Mouse (Mus musculus): ENCODE data around the gene Arhgap21. TPM values are rescaled to one million over a fixed set of nuclear protein-coding genes. Genes with fewer than 3 reads are reported as not detected.
A peak's percentile ranks its signal among the peaks of the same experiment; 100 is the strongest.

Arhgap21 gene
- total and polyA plus RNA-seq, 2 experiments from 2014 or later, result 10.1 to 66.7 TPM

DNA sequence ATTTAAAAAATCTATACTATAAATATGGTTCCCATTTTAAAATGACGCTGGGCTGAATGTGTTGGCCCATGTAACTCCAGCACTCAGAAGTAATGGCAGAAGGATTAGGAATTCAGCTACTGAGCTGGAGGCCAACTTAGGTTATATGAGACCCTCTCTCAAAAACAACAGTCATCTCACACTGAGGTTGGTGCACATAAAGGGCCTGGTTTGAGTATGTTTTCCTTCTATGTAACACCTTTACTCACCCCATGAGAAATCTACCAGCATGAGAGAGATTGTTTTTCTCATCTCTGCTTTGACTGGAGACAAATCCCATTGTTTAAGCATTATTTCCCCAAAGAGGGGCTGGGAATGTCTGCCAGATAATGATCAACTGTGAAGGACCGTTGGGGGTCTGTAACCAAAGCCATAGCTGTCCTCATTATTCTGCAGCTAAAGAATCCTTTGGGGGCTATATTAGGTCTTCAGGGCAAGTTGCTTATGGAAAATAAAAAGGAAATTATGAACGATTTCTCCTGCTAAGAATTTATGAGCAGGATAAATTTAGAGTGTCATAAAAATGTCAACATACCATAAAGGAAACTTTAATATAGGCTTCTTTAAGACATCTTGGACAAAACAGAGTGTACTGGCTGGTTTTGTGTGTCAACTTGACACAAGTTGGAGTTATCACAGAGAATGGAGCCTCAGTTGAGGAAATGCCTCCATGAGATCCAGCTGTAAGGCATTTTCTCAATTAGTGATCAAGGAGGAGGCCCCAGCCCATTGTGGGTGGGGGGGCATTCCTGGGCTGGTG, 136.9 kb downstream of the Arhgap21 start:
- no peaks in the 10 kb centered on the region for H3K4me1 ChIP-seq (ENCODE audit: control insufficient read depth, insufficient read depth)
- H3K27me3 ChIP-seq (ENCODE audit: control insufficient read depth, insufficient read depth, low read length), result no peaks in the 10 kb centered on the region
- no peak overlapping the region for H3K4me3 ChIP-seq (ENCODE audit: low read depth, low read length)
- no peak overlapping the region for H3K9ac ChIP-seq (replicated peaks; ENCODE audit: low read depth, low read length)
- ATAC-seq (ENCODE audit: insufficient read depth, low read depth) (no peak), DNase-seq (ENCODE audit: low spot score) (no peak)
- no peaks in the 10 kb centered on the region for H3K36me3 ChIP-seq (replicated peaks; ENCODE audit: control insufficient read depth, insufficient read depth, low read length)
- 74% methylated on average over 3 of the region's 3 CpGs for WGBS
- no peaks in the 10 kb centered on the region for H3K9me3 ChIP-seq (replicated peaks; ENCODE audit: control insufficient read depth, low read length)
- no peak overlapping the region for H3K27ac ChIP-seq (ENCODE audit: low read depth)
- H3K4me2 ChIP-seq (ENCODE audit: low read depth, low read length), result no peak overlapping the region
- TF ChIP-seq CTCF (IDR thresholded peaks at IDR 0.05; ENCODE audit: low read depth) (no peak), EP300 (IDR thresholded peaks at IDR 0.05; ENCODE audit: low read depth) (no peak)

DNA sequence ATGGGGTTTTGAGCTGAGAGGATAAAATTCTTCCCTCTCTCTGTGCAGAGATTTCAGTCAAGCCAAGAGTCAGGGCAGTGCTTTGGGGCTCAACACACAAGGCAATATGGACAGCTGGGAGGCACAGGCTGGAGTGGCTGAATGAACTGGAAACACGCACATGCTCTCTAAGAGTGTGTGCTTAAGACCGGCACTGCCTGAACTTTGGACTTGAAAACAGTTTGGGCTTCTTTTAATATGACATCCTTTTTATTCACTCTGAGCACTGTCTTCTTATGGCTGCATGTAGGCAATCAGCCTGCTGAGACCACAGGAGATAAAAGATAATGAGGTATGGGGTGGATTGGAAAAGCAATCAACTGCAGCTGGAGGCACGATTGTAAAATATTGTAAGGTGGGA, 137.8 kb downstream of the Arhgap21 start:
- H3K36me3 ChIP-seq (replicated peaks; ENCODE audit: control insufficient read depth, insufficient read depth, low read length), result no peaks in the 10 kb centered on the region
- ATAC-seq (ENCODE audit: insufficient read depth, low read depth) (no peak), DNase-seq (ENCODE audit: low spot score) (no peak)
- no peak overlapping the region for H3K27ac ChIP-seq (ENCODE audit: low read depth)
- no peaks in the 10 kb centered on the region for H3K27me3 ChIP-seq (ENCODE audit: control insufficient read depth, insufficient read depth, low read length)
- no peak overlapping the region for H3K4me3 ChIP-seq (ENCODE audit: low read depth, low read length)
- no peak overlapping the region for H3K4me2 ChIP-seq (ENCODE audit: low read depth, low read length)
- no peaks in the 10 kb centered on the region for H3K9me3 ChIP-seq (replicated peaks; ENCODE audit: control insufficient read depth, low read length)
- WGBS, result 76% methylated on average over 3 of the region's 3 CpGs
- H3K4me1 ChIP-seq (ENCODE audit: control insufficient read depth, insufficient read depth), result no peaks in the 10 kb centered on the region
- TF ChIP-seq CTCF (IDR thresholded peaks at IDR 0.05; ENCODE audit: low read depth), result no peak
- no peak for TF ChIP-seq EP300 (IDR thresholded peaks at IDR 0.05; ENCODE audit: low read depth)
- no peak overlapping the region for H3K9ac ChIP-seq (replicated peaks; ENCODE audit: low read depth, low read length)

GRCm38 (mm10) chr2:20826258-20826657, 142.4 kb downstream of the Arhgap21 start:
- no peak for DNase-seq (ENCODE audit: low spot score)
- no peak overlapping the region for H3K27ac ChIP-seq (ENCODE audit: low read depth)
- no peak for ATAC-seq (ENCODE audit: insufficient read depth, low read depth)
- TF ChIP-seq CTCF (IDR thresholded peaks at IDR 0.05; ENCODE audit: low read depth) (peak; percentile 33; the same call in 1 of the 2 replicates), EP300 (IDR thresholded peaks at IDR 0.05; ENCODE audit: low read depth) (no peak)
- H3K4me3 ChIP-seq (ENCODE audit: low read depth, low read length), result no peak overlapping the region
- no peaks in the 10 kb centered on the region for H3K4me1 ChIP-seq (ENCODE audit: control insufficient read depth, insufficient read depth)
- no peak overlapping the region for H3K4me2 ChIP-seq (ENCODE audit: low read depth, low read length)
- no peaks in the 10 kb centered on the region for H3K9me3 ChIP-seq (replicated peaks; ENCODE audit: control insufficient read depth, low read length)
- H3K9ac ChIP-seq (replicated peaks; ENCODE audit: low read depth, low read length), result no peak overlapping the region
- no peaks in the 10 kb centered on the region for H3K36me3 ChIP-seq (replicated peaks; ENCODE audit: control insufficient read depth, insufficient read depth, low read length)
- no peaks in the 10 kb centered on the region for H3K27me3 ChIP-seq (ENCODE audit: control insufficient read depth, insufficient read depth, low read length)

- no peak for ATAC-seq (ENCODE audit: insufficient read depth, low read depth)
- Histone ChIP-seq H3K36me3 (replicated peaks; ENCODE audit: control insufficient read depth, insufficient read depth, low read length) (no peaks in the 10 kb centered on the region), H3K27me3 (ENCODE audit: control insufficient read depth, insufficient read depth, low read length) (no peaks in the 10 kb centered on the region), H3K4me2 (ENCODE audit: low read depth, low read length) (no peak overlapping the region), H3K9me3 (replicated peaks; ENCODE audit: control insufficient read depth, low read length) (no peaks in the 10 kb centered on the region), H3K4me3 (ENCODE audit: low read depth, low read length) (no peak overlapping the region), H3K27ac (ENCODE audit: low read depth) (no peak overlapping the region), H3K9ac (replicated peaks; ENCODE audit: low read depth, low read length) (no peak overlapping the region), H3K4me1 (ENCODE audit: control insufficient read depth, insufficient read depth) (no peaks in the 10 kb centered on the region)
- WGBS, result 76% methylated on average over 7 of the region's 7 CpGs
- DNase-seq (ENCODE audit: low spot score), result no peak
- no peak for TF ChIP-seq EP300 (IDR thresholded peaks at IDR 0.05; ENCODE audit: low read depth)
- TF ChIP-seq CTCF (IDR thresholded peaks at IDR 0.05; ENCODE audit: low read depth), result no peak
Observed at GRCm38 (mm10) chr2:20818226-20818625, 150.5 kb downstream of the Arhgap21 start.

DNA sequence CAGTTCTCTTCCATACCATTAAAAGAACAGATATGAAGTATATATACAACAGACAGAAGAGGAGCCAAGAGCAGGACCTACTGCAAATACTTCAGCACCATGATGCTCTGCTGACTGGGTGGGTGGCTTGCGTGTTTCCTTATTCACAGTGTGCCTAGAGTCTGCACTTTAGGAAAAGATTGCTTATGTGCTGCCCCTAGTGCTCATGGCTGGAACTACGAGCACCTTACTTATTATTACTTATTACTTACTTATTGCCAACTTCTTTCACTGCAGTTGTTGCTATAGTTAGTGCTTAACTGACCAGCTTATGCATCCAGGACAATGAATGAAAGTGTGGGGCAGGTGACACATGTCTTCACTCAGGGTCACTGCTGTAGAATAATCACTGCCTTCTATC, 154.7 kb downstream of the Arhgap21 start:
- TF ChIP-seq CTCF (IDR thresholded peaks at IDR 0.05; ENCODE audit: low read depth), result no peak; the same call in 1 of the 2 replicates
- TF ChIP-seq EP300 (IDR thresholded peaks at IDR 0.05; ENCODE audit: low read depth), result no peak
- Histone ChIP-seq H3K4me3 (ENCODE audit: low read depth, low read length) (no peak overlapping the region), H3K27ac (ENCODE audit: low read depth) (no peak overlapping the region), H3K27me3 (ENCODE audit: control insufficient read depth, insufficient read depth, low read length) (no peaks in the 10 kb centered on the region), H3K36me3 (replicated peaks; ENCODE audit: control insufficient read depth, insufficient read depth, low read length) (no peaks in the 10 kb centered on the region), H3K4me1 (ENCODE audit: control insufficient read depth, insufficient read depth) (no peaks in the 10 kb centered on the region), H3K9ac (replicated peaks; ENCODE audit: low read depth, low read length) (no peak overlapping the region), H3K9me3 (replicated peaks; ENCODE audit: control insufficient read depth, low read length) (no peaks in the 10 kb centered on the region), H3K4me2 (ENCODE audit: low read depth, low read length) (no peak overlapping the region)
- DNase-seq (ENCODE audit: low spot score) (no peak), ATAC-seq (ENCODE audit: insufficient read depth, low read depth) (no peak)
- WGBS, result 78% methylated on average over 2 of the region's 2 CpGs

DNA sequence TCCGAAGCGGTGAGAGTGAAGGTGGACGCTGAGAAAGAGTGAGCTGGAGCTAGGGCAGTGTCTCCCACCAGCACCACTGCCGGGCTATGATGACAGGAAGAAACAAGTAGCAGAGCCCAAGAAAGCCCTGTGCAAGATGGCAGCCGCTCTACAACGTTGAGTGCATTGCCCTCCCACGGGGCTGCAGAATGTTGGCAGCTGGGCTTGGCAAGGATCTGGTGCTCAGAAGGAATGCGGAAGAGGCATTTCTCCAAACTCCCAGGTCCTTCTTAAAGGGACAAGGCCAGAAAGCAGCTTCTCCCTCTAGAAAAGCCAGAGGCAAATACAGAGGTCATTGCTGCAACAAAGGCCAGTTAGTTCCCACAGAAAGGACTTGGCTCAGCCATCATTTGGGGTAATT, 157.2 kb downstream of the Arhgap21 start:
- no peak overlapping the region for H3K4me2 ChIP-seq (ENCODE audit: low read depth, low read length)
- 56% methylated on average over 8 of the region's 8 CpGs for WGBS
- no peak overlapping the region for H3K4me3 ChIP-seq (ENCODE audit: low read depth, low read length)
- H3K27ac ChIP-seq (ENCODE audit: low read depth), result no peak overlapping the region
- peak; percentile 18 for DNase-seq (ENCODE audit: low spot score)
- no peaks in the 10 kb centered on the region for H3K4me1 ChIP-seq (ENCODE audit: control insufficient read depth, insufficient read depth)
- H3K27me3 ChIP-seq (ENCODE audit: control insufficient read depth, insufficient read depth, low read length), result no peaks in the 10 kb centered on the region
- peaks cover 12% of the 10 kb centered on the region for H3K36me3 ChIP-seq (replicated peaks; ENCODE audit: control insufficient read depth, insufficient read depth, low read length)
- no peak for TF ChIP-seq CTCF (IDR thresholded peaks at IDR 0.05; ENCODE audit: low read depth)
- TF ChIP-seq EP300 (IDR thresholded peaks at IDR 0.05; ENCODE audit: low read depth), result no peak
- peak; percentile 66 for ATAC-seq (ENCODE audit: insufficient read depth, low read depth)
- H3K9ac ChIP-seq (replicated peaks; ENCODE audit: low read depth, low read length), result no peak overlapping the region
- H3K9me3 ChIP-seq (replicated peaks; ENCODE audit: control insufficient read depth, low read length), result no peaks in the 10 kb centered on the region
